Mouse (Mus musculus) heart, embryonic 11.5 days (tissue): Measurements from ENCODE around the gene Pars2. TPM values are rescaled to one million over a fixed set of nuclear protein-coding genes. Genes with fewer than 3 reads are reported as not detected.
A peak's percentile ranks its signal among the peaks of the same experiment; 100 is the strongest.

Experiments
- ATAC-seq: fragments of 200-750 bp; cut with Nextera tagmentation; replicated peaks from 2 replicates; pipeline ENCODE4 v1.8.0; 2017; ENCODE audit warnings: moderate library complexity; ENCODE audit not compliant: insufficient number of reproducible peaks, low FRiP score, low TSS enrichment
- H3K27ac ChIP-seq: fragments of 300-500 bp; sonication (generic); 2 replicates; pipeline ENCODE4 v1.5.1; 2014; ENCODE audit warnings: mild to moderate bottlenecking, low read depth, low read length
- H3K27me3 ChIP-seq: fragments of 300-500 bp; sonication (generic); 2 replicates; pipeline ENCODE4 v1.6.1; 2014; ENCODE audit warnings: mild to moderate bottlenecking, low read length, mixed read lengths; ENCODE audit not compliant: control insufficient read depth, insufficient read depth
- H3K36me3 ChIP-seq: fragments of 300-500 bp; sonication (generic); 2 replicates; pipeline ENCODE4 v1.6.1; 2014; ENCODE audit warnings: mild to moderate bottlenecking, low read length, moderate library complexity, mixed read lengths; ENCODE audit not compliant: control insufficient read depth, insufficient read depth
- H3K4me1 ChIP-seq: fragments of 300-500 bp; sonication (generic); 2 replicates; pipeline ENCODE4 v1.6.1; 2014; ENCODE audit warnings: low read length; ENCODE audit not compliant: control insufficient read depth, insufficient read depth
- H3K4me2 ChIP-seq: fragments of 300-500 bp; sonication (generic); 2 replicates; pipeline ENCODE4 v1.6.1; 2014; ENCODE audit warnings: mild to moderate bottlenecking, moderate library complexity
- H3K4me3 ChIP-seq: fragments of 300-500 bp; sonication (generic); 2 replicates; pipeline ENCODE4 v1.5.1; 2014; ENCODE audit warnings: low read depth, low read length
- H3K9ac ChIP-seq: fragments of 300-500 bp; sonication (generic); 2 replicates; pipeline ENCODE4 v1.6.1; 2014; ENCODE audit warnings: mild to moderate bottlenecking, low read depth, low read length, moderate library complexity
- H3K9me3 ChIP-seq: fragments of 300-500 bp; sonication (generic); replicated peaks from 2 replicates; pipeline ENCODE4 v1.6.1; 2016; ENCODE audit warnings: low read length; ENCODE audit not compliant: control insufficient read depth
- WGBS: fragments of 180-500 bp; shearing (Covaris S2); extraction: QIAGEN DNeasy Blood & Tissue Kit; methylation state at CpG from one replicate; pipeline ENCODE4 v1.1.7; 2014; ENCODE audit not compliant: insufficient replicate concordance; 5-methylcytosine and 5-hydroxymethylcytosine counted together
- polyA plus RNA-seq: library from polyadenylated mRNA; unstranded; fragments of >200 nt; fragmentation: Nextera tagmentation; extraction: Ambion mirVana; gene quantifications from 2 replicates; pipeline ENCODE4 v1.2.1, GENCODE M21; 2014

Gene Pars2
- polyA plus RNA-seq, 1 experiment from 2014 or later = 11.3 TPM

DNA sequence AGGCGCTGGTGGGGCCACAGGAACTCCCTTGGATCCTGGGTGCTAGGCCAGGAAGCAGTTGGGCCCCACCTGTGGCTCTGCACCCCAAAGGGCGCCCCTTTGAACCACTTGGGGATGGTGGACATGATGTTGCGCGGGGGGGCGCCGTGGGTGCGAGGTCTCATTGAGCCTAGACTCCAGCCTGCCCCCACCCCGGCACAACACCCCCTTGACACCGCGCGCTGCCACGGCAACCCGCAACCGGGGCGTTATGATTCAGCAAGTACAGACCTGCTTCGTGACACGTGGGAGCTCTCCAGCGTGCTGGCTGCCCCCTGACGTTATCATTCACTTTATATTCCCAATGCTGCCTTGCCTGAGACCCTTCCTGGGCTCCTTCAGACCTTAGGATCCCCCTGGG lies 33.8 kb upstream of the Pars2 start, which contains the start of gene Lexm:
Gene Lexm (minus strand): TSS at position 186 of the 400 bp plus-strand sequence.
- Histone ChIP-seq H3K9me3 (no peaks in the 10 kb centered on the region), H3K4me1 (no peaks in the 10 kb centered on the region; the same call in 1 of the 2 replicates), H3K36me3 (no peaks in the 10 kb centered on the region), H3K4me3 (no peak within 1 kb of the TSS), H3K27ac (no peak within 1 kb of the TSS), H3K27me3 (peaks cover 24% of the 10 kb centered on the region), H3K9ac (no peak within 1 kb of the TSS), H3K4me2 (peak within 1 kb of the TSS; percentile 55)
- ATAC-seq = no peak
- WGBS = under 1% methylated on average over 19 of the region's 19 CpGs

DNA sequence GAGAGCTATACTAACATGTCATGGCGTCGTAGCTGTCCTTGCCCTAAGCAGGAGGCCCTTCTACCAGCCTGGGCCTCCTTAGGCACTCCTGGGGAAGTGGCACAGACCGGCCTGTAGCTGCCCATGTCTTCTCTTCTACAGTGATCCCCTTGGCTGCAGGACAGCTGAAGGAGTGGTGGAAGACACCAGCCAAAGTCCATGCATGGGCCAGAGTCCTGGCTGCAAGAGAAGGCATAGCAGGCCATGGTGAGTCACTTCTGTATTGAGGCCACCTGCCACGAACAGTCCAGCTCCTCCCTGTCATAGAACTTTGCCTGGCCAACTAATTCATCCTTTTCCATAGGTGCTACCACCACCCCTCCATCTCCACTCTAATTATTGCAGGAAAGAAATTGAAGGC lies 32.0 kb upstream of the Pars2 start:
- no peaks in the 10 kb centered on the region for H3K36me3 ChIP-seq
- no peaks in the 10 kb centered on the region; the same call in 1 of the 2 replicates for H3K4me1 ChIP-seq
- no peaks in the 10 kb centered on the region for H3K9me3 ChIP-seq
- H3K4me2 ChIP-seq = no peak overlapping the region
- no peak overlapping the region for H3K27ac ChIP-seq
- 88% methylated on average over 4 of the region's 4 CpGs for WGBS
- H3K9ac ChIP-seq = no peak overlapping the region
- no peak for ATAC-seq
- no peak overlapping the region for H3K4me3 ChIP-seq
- peaks cover 42% of the 10 kb centered on the region for H3K27me3 ChIP-seq

GRCm38 (mm10) chr4:106621428-106621827 lies 29.4 kb upstream of the Pars2 start:
- H3K4me3 ChIP-seq = no peak overlapping the region
- H3K27me3 ChIP-seq = peaks cover 56% of the 10 kb centered on the region
- H3K27ac ChIP-seq = no peak overlapping the region
- H3K4me1 ChIP-seq = no peaks in the 10 kb centered on the region; the same call in 1 of the 2 replicates
- WGBS = 68% methylated on average over 3 of the region's 3 CpGs
- H3K9ac ChIP-seq = no peak overlapping the region
- no peaks in the 10 kb centered on the region for H3K9me3 ChIP-seq
- no peak overlapping the region for H3K4me2 ChIP-seq
- no peaks in the 10 kb centered on the region for H3K36me3 ChIP-seq
- no peak for ATAC-seq

GRCm38 (mm10) chr4:106622030-106622493 lies 28.8 kb upstream of the Pars2 start, which contains the start of gene Ttc22:
Gene Ttc22, plus strand, starts transcription at chr4:106622432.
- WGBS = 24% methylated on average over 16 of the region's 16 CpGs
- Histone ChIP-seq H3K27ac (no peak within 1 kb of the TSS), H3K4me3 (no peak within 1 kb of the TSS), H3K27me3 (peaks cover 56% of the 10 kb centered on the region), H3K9ac (no peak within 1 kb of the TSS), H3K36me3 (no peaks in the 10 kb centered on the region), H3K4me2 (0 out of 2 replicates have a peak within 1 kb of the TSS, but pooled peaks have one; percentile 11), H3K4me1 (no peaks in the 10 kb centered on the region; the same call in 1 of the 2 replicates), H3K9me3 (no peaks in the 10 kb centered on the region)
- ATAC-seq = no peak

- no peak overlapping the region for H3K4me2 ChIP-seq
- no peaks in the 10 kb centered on the region for H3K9me3 ChIP-seq
- H3K36me3 ChIP-seq = no peaks in the 10 kb centered on the region
- H3K9ac ChIP-seq = no peak overlapping the region
- H3K27me3 ChIP-seq = peaks cover 58% of the 10 kb centered on the region
- no peaks in the 10 kb centered on the region for H3K4me1 ChIP-seq
- H3K4me3 ChIP-seq = no peak overlapping the region
- no peak overlapping the region for H3K27ac ChIP-seq
- ATAC-seq = no peak
- 24% methylated on average over 25 of the region's 28 CpGs for WGBS
Observed at GRCm38 (mm10) chr4:106622712-106623111, 28.2 kb upstream of the Pars2 start.

- Histone ChIP-seq H3K4me2 (no peak overlapping the region), H3K9ac (no peak overlapping the region), H3K4me3 (no peak overlapping the region), H3K4me1 (no peaks in the 10 kb centered on the region), H3K27me3 (peaks cover 61% of the 10 kb centered on the region), H3K27ac (no peak overlapping the region), H3K36me3 (no peaks in the 10 kb centered on the region), H3K9me3 (no peaks in the 10 kb centered on the region)
- WGBS = 78% methylated on average over 10 of the region's 10 CpGs
- ATAC-seq = no peak
Observed at GRCm38 (mm10) chr4:106624271-106624670, 26.6 kb upstream of the Pars2 start.

- Histone ChIP-seq H3K9me3 (no peaks in the 10 kb centered on the region), H3K4me2 (no peak overlapping the region), H3K4me1 (peaks cover 3% of the 10 kb centered on the region; the same call in 1 of the 2 replicates), H3K27ac (no peak overlapping the region), H3K4me3 (no peak overlapping the region), H3K9ac (no peak overlapping the region), H3K36me3 (no peaks in the 10 kb centered on the region), H3K27me3 (peaks cover 45% of the 10 kb centered on the region)
- no peak for ATAC-seq
- 82% methylated on average over 5 of the region's 5 CpGs for WGBS
Observed at GRCm38 (mm10) chr4:106627809-106628208, 23.1 kb upstream of the Pars2 start.

DNA sequence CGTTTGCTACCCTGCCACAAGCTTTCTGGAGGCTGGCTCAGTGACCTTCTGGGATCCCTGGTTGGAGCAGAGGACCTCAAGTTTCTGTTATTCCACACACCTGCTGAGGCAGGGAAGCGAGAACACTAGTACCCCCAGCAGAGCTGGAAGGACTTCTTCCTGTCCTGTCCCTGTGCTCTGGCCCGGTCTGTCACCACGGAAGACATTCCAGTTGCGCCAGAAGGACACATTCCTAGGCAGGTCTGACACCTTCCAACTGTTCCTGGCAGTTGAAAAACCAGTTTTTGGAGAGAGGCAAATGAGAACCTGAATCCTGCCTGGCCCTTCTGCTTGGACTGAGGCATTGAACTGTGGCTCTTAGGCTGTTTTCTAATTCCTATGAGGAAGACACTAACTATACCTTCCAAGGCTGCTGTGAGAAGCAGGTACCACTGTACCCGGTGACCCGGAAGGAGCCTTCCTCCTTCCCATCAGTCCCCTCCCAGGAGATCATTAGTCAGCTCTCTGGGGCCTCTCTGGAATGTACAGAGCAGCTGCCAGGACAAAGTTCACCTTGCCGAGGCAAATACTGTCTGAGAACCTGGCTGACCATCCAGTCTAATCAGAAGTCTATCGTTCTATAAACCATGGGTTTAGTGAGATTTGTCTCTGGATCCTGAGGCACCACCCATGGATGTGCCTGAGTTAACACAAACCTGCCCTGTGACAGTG lies 22.1 kb upstream of the Pars2 start:
- Histone ChIP-seq H3K27ac (no peak overlapping the region), H3K4me1 (peaks cover 3% of the 10 kb centered on the region; the same call in 1 of the 2 replicates), H3K27me3 (peaks cover 35% of the 10 kb centered on the region), H3K9me3 (no peaks in the 10 kb centered on the region), H3K9ac (no peak overlapping the region), H3K36me3 (no peaks in the 10 kb centered on the region), H3K4me3 (no peak overlapping the region), H3K4me2 (no peak overlapping the region)
- 22% methylated on average over 9 of the region's 9 CpGs for WGBS
- no peak for ATAC-seq
